Mouse (Mus musculus): Measurements from ENCODE around the gene Map3k4. TPM values are rescaled to one million over a fixed set of nuclear protein-coding genes. Genes with fewer than 3 reads are reported as not detected.
A peak's percentile ranks its signal among the peaks of the same experiment; 100 is the strongest.

Map3k4 gene
- polyA plus RNA-seq, 1 experiment from 2014 or later: 58.7 TPM

DNA sequence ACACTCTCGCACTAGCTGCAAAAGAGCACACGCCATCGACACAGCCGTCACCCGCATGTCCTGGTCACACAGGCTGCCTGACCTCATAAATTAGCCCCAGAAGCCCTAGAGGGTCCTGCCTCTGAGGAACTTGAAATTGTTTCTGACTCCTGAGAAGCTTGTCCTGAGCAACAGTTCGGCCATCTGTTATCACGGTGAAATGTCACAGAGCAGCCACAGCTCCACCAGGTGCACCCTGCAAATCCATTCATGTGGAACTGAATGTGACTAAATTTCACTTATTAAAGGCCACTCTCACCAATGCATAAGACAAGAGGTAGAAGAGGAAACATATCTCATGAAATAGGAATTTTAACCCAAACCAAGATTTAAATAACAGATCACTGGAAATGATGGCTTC is 57.2 kb downstream of the Map3k4 start:
- Histone ChIP-seq H3K4me1 (replicated peaks; ENCODE audit: insufficient read depth, low read length) (peaks cover 3% of the 10 kb centered on the region; the same call in 1 of the 2 replicates), H3K27ac (no peak overlapping the region), H3K9me3 (replicated peaks; ENCODE audit: low read length) (no peaks in the 10 kb centered on the region), H3K4me2 (ENCODE audit: low read length) (no peak overlapping the region), H3K9ac (ENCODE audit: low read depth, low read length) (no peak overlapping the region), H3K4me3 (replicated peaks; ENCODE audit: low read depth, low read length) (no peak overlapping the region), H3K27me3 (ENCODE audit: insufficient read depth, low read length) (no peaks in the 10 kb centered on the region), H3K36me3 (ENCODE audit: insufficient read depth, low read length) (peaks cover 36% of the 10 kb centered on the region)
- no peak for TF ChIP-seq CTCF (IDR thresholded peaks at IDR 0.05; ENCODE audit: low read depth)
- 64% methylated on average over 7 of the region's 7 CpGs for WGBS
- DNase-seq (ENCODE audit: low spot score) (no peak), ATAC-seq (replicated peaks; ENCODE audit: low FRiP score, low read depth) (no peak)

DNA sequence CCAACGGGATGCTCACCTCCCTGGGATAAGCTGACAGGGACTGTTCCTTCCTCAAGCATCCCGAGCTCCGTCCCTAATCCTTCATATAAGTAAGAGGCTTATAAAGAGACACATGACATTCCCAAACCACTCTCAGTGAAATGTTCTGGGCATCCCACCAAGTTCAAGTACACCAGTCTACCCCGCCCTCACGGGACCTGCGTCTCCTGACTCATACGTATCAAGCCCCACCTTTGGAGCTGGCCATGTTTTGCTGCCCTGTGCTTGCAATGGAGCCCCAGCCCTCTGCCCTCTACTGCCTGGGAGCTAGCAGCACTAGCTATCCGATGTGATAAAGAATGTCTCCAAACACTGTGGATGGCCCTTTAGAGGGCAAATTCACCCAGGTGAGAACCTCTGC is 58.6 kb downstream of the Map3k4 start:
- Histone ChIP-seq H3K4me3 (replicated peaks; ENCODE audit: low read depth, low read length) (no peak overlapping the region), H3K4me2 (ENCODE audit: low read length) (no peak overlapping the region), H3K27me3 (ENCODE audit: insufficient read depth, low read length) (no peaks in the 10 kb centered on the region), H3K36me3 (ENCODE audit: insufficient read depth, low read length) (peaks cover 49% of the 10 kb centered on the region), H3K27ac (no peak overlapping the region), H3K9me3 (replicated peaks; ENCODE audit: low read length) (no peaks in the 10 kb centered on the region), H3K4me1 (replicated peaks; ENCODE audit: insufficient read depth, low read length) (no peaks in the 10 kb centered on the region; the same call in 1 of the 2 replicates), H3K9ac (ENCODE audit: low read depth, low read length) (no peak overlapping the region)
- TF ChIP-seq CTCF (IDR thresholded peaks at IDR 0.05; ENCODE audit: low read depth): no peak
- no peak for ATAC-seq (replicated peaks; ENCODE audit: low FRiP score, low read depth)
- WGBS: 86% methylated on average over 8 of the region's 8 CpGs
- no peak for DNase-seq (ENCODE audit: low spot score)

DNA sequence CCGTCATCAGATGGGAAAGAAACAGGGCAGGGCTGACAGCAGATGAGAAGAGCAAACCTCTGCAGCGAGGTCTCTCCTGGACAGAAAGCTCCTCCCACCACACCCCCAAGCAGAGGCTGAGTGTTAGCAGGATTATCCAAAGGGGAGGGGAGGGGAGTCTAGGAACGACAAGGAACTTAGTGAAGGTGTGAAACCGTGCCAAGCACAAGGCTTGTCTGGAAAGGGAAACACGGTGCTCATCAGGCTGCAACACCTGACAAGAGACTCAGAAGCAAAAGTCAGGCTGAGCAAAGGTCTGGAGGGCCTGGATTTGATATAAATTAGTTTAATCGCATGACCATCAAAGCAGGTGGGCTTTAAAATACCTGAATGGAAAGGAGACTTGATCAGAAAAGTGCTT is 60.1 kb downstream of the Map3k4 start:
- 60% methylated on average over 6 of the region's 6 CpGs for WGBS
- H3K9ac ChIP-seq (ENCODE audit: low read depth, low read length): no peak overlapping the region
- TF ChIP-seq CTCF (IDR thresholded peaks at IDR 0.05; ENCODE audit: low read depth): no peak
- H3K27ac ChIP-seq: no peak overlapping the region
- H3K4me2 ChIP-seq (ENCODE audit: low read length): no peak overlapping the region
- H3K4me1 ChIP-seq (replicated peaks; ENCODE audit: insufficient read depth, low read length): no peaks in the 10 kb centered on the region
- DNase-seq (ENCODE audit: low spot score) (no peak), ATAC-seq (replicated peaks; ENCODE audit: low FRiP score, low read depth) (no peak)
- H3K9me3 ChIP-seq (replicated peaks; ENCODE audit: low read length): no peaks in the 10 kb centered on the region
- H3K27me3 ChIP-seq (ENCODE audit: insufficient read depth, low read length): no peaks in the 10 kb centered on the region
- peaks cover 63% of the 10 kb centered on the region for H3K36me3 ChIP-seq (ENCODE audit: insufficient read depth, low read length)
- no peak overlapping the region for H3K4me3 ChIP-seq (replicated peaks; ENCODE audit: low read depth, low read length)

DNA sequence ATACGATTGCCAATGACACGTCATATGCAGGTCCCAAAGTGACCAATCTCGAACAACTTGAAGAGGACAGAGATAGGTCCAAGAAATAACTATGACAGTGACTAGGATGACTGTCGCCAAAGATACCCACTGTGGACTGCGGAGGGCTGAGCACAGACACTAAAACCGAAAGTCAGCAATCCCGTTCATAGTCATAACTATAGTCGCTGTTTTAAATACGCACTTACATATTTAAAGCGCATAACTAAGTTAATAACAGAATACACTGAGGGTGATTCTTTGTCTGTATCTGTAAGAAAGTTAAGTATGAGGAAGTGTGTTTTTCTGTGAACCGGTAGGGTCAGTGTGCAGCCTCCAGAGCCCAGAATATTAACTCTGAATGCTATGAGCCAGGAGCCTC is 62.5 kb downstream of the Map3k4 start:
- 98% methylated on average over 11 of the region's 11 CpGs for WGBS
- Histone ChIP-seq H3K27ac (no peak overlapping the region), H3K4me2 (ENCODE audit: low read length) (no peak overlapping the region), H3K27me3 (ENCODE audit: insufficient read depth, low read length) (no peaks in the 10 kb centered on the region), H3K9me3 (replicated peaks; ENCODE audit: low read length) (no peaks in the 10 kb centered on the region), H3K4me1 (replicated peaks; ENCODE audit: insufficient read depth, low read length) (no peaks in the 10 kb centered on the region), H3K36me3 (ENCODE audit: insufficient read depth, low read length) (peaks cover 70% of the 10 kb centered on the region), H3K4me3 (replicated peaks; ENCODE audit: low read depth, low read length) (no peak overlapping the region), H3K9ac (ENCODE audit: low read depth, low read length) (no peak overlapping the region)
- no peak for DNase-seq (ENCODE audit: low spot score)
- ATAC-seq (replicated peaks; ENCODE audit: low FRiP score, low read depth): no peak
- TF ChIP-seq CTCF (IDR thresholded peaks at IDR 0.05; ENCODE audit: low read depth): no peak

DNA sequence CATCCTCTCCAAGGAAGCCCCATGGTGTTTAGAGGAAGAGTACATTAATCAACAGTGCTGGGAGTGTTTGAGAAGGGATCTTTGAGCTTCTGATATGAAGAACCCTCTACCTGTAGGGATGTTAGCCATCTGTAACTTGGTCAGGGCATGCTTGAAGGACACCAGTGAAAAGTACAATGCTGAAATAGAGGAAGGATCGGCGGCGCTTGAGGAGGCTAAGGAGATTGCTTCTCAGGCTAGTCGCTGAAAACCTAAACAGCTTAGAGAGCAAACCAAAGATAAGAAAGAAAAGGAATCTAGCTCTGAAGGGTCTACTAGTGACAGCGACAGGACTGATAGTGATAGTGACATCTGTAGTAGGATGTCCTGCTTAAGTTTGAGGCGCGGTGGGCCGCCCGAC is 68.0 kb downstream of the Map3k4 start:
- TF ChIP-seq CTCF (IDR thresholded peaks at IDR 0.05; ENCODE audit: low read depth): no peak
- H3K36me3 ChIP-seq (ENCODE audit: insufficient read depth, low read length): peaks cover 64% of the 10 kb centered on the region
- 98% methylated on average over 9 of the region's 9 CpGs for WGBS

DNA sequence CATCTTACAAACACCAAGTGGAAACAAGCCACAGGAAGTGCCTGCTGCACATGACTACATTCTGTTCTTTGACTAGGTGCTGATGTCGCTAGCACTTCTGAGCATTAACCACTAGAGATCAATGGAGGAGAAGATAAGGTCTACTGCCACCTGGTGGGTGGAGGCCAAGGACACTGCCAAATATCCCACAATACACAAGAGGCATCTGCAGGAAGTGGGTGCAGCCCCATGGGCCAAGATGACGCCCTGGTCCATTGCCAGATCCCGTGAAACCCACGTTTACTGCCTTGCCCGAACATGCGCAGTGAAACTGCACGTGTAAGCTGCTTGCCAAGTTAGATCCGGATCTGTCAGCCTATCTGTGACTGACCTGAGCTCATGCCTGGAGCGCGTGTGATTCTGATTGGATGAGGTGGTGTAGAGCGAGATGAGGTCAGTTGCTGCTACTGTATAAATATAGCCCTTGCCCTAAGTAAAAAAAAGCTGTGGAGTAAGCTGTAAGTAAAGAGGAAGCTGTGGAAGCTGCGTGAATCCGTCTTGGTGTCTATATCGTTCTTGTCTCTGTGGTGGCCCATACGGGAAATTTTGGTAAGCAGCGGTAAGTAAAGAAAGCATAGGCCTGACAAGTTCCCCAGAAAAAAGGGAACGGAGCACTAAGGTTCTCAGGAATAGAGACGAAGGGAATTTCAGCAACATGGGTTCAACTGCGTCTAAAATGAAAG is 68.7 kb downstream of the Map3k4 start:
- H3K9me3 ChIP-seq (replicated peaks; ENCODE audit: low read length): no peaks in the 10 kb centered on the region
- H3K4me1 ChIP-seq (replicated peaks; ENCODE audit: insufficient read depth, low read length): no peaks in the 10 kb centered on the region
- H3K27ac ChIP-seq: no peak overlapping the region
- no peaks in the 10 kb centered on the region for H3K27me3 ChIP-seq (ENCODE audit: insufficient read depth, low read length)
- H3K36me3 ChIP-seq (ENCODE audit: insufficient read depth, low read length): peaks cover 58% of the 10 kb centered on the region
- 97% methylated on average over 19 of the region's 19 CpGs for WGBS
- H3K4me3 ChIP-seq (replicated peaks; ENCODE audit: low read depth, low read length): no peak overlapping the region
- H3K9ac ChIP-seq (ENCODE audit: low read depth, low read length): no peak overlapping the region
- peak; percentile 41; the same call in 1 of the 2 replicates for TF ChIP-seq CTCF (IDR thresholded peaks at IDR 0.05; ENCODE audit: low read depth)
- no peak overlapping the region for H3K4me2 ChIP-seq (ENCODE audit: low read length)
- no peak for ATAC-seq (replicated peaks; ENCODE audit: low FRiP score, low read depth)
- no peak for DNase-seq (ENCODE audit: low spot score)

More for the DNA sequence above, 68.0 kb downstream of the Map3k4 start:
- DNase-seq (ENCODE audit: low spot score) (no peak), ATAC-seq (replicated peaks; ENCODE audit: low FRiP score, low read depth) (no peak)
- Histone ChIP-seq H3K9ac (ENCODE audit: low read depth, low read length) (no peak overlapping the region), H3K4me3 (replicated peaks; ENCODE audit: low read depth, low read length) (no peak overlapping the region), H3K4me1 (replicated peaks; ENCODE audit: insufficient read depth, low read length) (no peaks in the 10 kb centered on the region), H3K9me3 (replicated peaks; ENCODE audit: low read length) (no peaks in the 10 kb centered on the region), H3K27me3 (ENCODE audit: insufficient read depth, low read length) (no peaks in the 10 kb centered on the region), H3K27ac (no peak overlapping the region), H3K4me2 (ENCODE audit: low read length) (no peak overlapping the region)

DNA sequence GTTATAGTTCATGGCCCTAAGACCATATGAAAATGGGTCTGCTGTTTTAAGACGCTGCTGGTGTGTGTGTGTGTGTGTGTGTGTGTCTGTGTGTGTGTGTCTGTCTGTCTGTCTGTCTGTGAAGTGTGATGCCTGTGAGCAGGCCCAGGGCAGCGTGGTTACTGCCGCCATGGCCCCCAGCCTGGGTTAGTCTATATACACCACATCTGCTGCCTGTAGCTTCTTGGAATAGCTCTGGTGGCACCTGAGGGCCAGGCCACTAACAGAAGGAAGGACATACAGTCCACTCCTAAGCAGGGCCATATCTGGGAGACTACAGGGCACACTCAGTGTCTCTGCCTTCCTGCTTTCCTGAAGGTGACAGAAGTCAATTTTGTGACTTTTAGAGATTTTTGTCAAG is 77.9 kb downstream of the Map3k4 start:
- no peak for TF ChIP-seq CTCF (IDR thresholded peaks at IDR 0.05; ENCODE audit: low read depth)
- Histone ChIP-seq H3K27ac (no peak overlapping the region), H3K4me2 (ENCODE audit: low read length) (no peak overlapping the region), H3K27me3 (ENCODE audit: insufficient read depth, low read length) (no peaks in the 10 kb centered on the region), H3K9ac (ENCODE audit: low read depth, low read length) (no peak overlapping the region), H3K4me3 (replicated peaks; ENCODE audit: low read depth, low read length) (no peak overlapping the region), H3K4me1 (replicated peaks; ENCODE audit: insufficient read depth, low read length) (no peaks in the 10 kb centered on the region), H3K9me3 (replicated peaks; ENCODE audit: low read length) (no peaks in the 10 kb centered on the region), H3K36me3 (ENCODE audit: insufficient read depth, low read length) (peaks cover 47% of the 10 kb centered on the region)
- ATAC-seq (replicated peaks; ENCODE audit: low FRiP score, low read depth): no peak
- WGBS: 81% methylated on average over 3 of the region's 3 CpGs
- no peak for DNase-seq (ENCODE audit: low spot score)
